Mouse (Mus musculus) MEL (cell line): Measurements from ENCODE around the gene Nr5a2.

Source experiments
- CTCF ChIP-seq, 3 experiments: IDR thresholded peaks in 2 of 3; conservative IDR thresholded peaks in 1 of 3; 2 replicates each; pipeline ENCODE4 v1.5.1; 2011 to 2012; ENCODE audit warnings: low read length in 3 of 3, low read depth in 2 of 3, mild to moderate bottlenecking in 2 of 3, improper control_type of control experiment in 1 of 3, inconsistent platforms in 1 of 3, mixed read lengths in 1 of 3, moderate library complexity in 1 of 3; ENCODE audit not compliant: control insufficient read depth in 1 of 3, insufficient read depth in 1 of 3, poor library complexity in 1 of 3, severe bottlenecking in 1 of 3
- MYC ChIP-seq: IDR thresholded peaks from 2 replicates; pipeline ENCODE4 v1.6.1; 2011; ENCODE audit warnings: low read depth, mild to moderate bottlenecking, low read length, improper control_type of control experiment, moderate library complexity
- ZC3H11A ChIP-seq: IDR thresholded peaks from 2 replicates; pipeline ENCODE4 v1.6.1; 2012; ENCODE audit warnings: low read depth, mild to moderate bottlenecking, inconsistent platforms, low read length, improper control_type of control experiment
- ZNF384 ChIP-seq: IDR thresholded peaks from 2 replicates; pipeline ENCODE4 v1.6.1; 2012; ENCODE audit warnings: low read depth, mild to moderate bottlenecking, inconsistent platforms, low read length, improper control_type of control experiment

DNA sequence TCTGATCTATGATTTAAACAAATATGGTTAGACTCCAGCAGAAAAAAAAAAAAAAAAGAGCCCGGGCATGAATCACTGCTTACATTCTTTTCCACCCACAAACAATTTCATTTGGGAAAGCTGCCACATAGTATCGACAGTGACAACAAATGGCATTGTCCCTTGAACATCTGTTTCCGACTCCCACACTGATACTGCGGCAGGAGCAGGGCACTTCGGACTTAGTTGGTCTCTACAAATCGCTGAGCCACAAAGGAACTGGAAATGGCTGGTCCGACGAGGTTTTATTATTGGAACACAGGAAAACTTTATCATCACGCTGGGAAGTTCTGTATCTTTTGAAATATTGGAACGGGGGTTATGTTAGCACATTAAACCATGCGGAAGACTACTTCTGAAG, 44.8 kb downstream of the Nr5a2 start:
- TF ChIP-seq MYC, result no peak
- no peak for TF ChIP-seq ZNF384
- no peak for TF ChIP-seq ZC3H11A
- no peak for TF ChIP-seq CTCF (IDR thresholded peaks at IDR 0.05 in 2 of 3, conservative IDR thresholded peaks at IDR 0.05 in 1 of 3; ENCODE audit: control insufficient read depth in 1 of 3, insufficient read depth in 1 of 3, low read depth in 2 of 3, low read length in 3 of 3, poor library complexity in 1 of 3, severe bottlenecking in 1 of 3)
